Mouse (Mus musculus): Measurements from ENCODE around the gene Ap1s3.
A peak's percentile ranks its signal among the peaks of the same experiment; 100 is the strongest.

GRCm38 (mm10) chr1:79682936-79683335 is 11.2 kb upstream of the Ap1s3 start:
- TF ChIP-seq CTCF (IDR thresholded peaks at IDR 0.05; ENCODE audit: borderline replicate concordance, insufficient read depth, low read depth, low read length) (peak; percentile 35; the same call in 1 of the 2 replicates), POLR2A (IDR thresholded peaks at IDR 0.05; ENCODE audit: borderline replicate concordance, insufficient read depth, low read length) (no peak)
